Mouse (Mus musculus) gastrocnemius, postnatal 4 days (tissue): ENCODE measurements around the gene Cap2. TPM values are rescaled to one million over a fixed set of nuclear protein-coding genes. Genes with fewer than 3 reads are reported as not detected.

Source experiments
- DNase-seq, 2 experiments: peaks; one replicate each; pipeline ENCODE4 v3.0.0; 2021 to 2022; ENCODE audit warnings: low spot score in 2 of 2, mixed read lengths in 2 of 2
- total RNA-seq, 2 experiments: library from RNA; stranded (reverse); gene quantifications; 2 replicates each; pipeline ENCODE4 v1.2.3; 2021

Cap2 gene
- total RNA-seq, 2 experiments from 2014 or later = 189 to 215 TPM

- no peak for DNase-seq
Measured at GRCm38 (mm10) chr13:46554736-46555135, 53.1 kb downstream of the Cap2 start.

DNA sequence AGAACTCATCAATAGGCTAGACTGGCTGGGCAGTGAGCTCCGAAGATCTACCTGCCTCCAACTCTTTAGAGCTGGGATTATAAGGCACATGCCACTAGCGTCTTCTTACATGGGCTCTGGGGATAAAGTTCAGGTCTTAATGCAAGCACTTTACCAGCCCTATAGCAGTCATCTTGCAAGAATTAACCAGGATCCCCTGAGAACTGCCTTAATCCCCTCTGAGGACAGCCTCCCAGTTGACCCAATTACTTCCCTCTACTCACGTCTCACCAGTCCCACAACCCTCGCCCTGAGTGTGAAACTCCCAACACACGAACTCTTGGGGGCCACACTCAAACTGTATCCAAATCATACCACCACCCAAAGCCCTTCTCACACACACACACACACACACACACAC is 64.3 kb downstream of the Cap2 start:
- no peak for DNase-seq

- no peak for DNase-seq
Measured at GRCm38 (mm10) chr13:46569469-46569868, 67.8 kb downstream of the Cap2 start.

- DNase-seq = no peak
Measured at GRCm38 (mm10) chr13:46571141-46571592, 69.5 kb downstream of the Cap2 start.

DNA sequence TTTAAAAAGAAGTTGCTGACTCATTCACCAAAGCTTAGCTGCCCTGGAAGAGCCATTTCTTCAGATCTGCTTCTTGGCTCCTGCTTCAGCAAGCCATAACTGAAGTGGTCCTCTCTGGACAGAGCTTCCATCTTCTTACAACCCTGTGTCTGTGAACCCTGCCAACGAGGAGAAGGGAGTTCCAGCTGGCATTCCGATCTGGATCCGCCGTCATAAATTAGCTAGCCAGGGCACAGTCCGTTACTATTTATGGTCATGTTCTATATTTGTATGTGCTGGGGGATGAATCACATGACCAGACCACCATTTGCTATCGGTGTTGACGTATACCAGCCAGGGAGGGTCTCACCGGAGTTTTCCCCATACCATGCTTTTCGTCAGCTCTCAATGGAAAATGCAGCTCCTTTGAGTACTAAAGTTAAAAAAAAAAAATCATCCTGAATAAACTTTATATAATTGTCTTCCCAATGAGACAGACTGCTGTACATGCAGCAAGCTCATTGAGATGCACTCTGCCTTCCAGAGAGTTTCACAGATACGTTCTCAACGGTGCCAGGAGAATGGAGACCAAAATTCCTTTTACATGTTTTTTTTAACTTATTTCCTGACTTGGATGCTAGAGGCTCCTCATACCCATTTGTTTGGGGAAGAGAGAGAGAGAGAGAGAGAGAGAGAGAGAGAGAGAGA is 70.5 kb downstream of the Cap2 start:
- peak; percentile 25 to 50 for DNase-seq

DNA sequence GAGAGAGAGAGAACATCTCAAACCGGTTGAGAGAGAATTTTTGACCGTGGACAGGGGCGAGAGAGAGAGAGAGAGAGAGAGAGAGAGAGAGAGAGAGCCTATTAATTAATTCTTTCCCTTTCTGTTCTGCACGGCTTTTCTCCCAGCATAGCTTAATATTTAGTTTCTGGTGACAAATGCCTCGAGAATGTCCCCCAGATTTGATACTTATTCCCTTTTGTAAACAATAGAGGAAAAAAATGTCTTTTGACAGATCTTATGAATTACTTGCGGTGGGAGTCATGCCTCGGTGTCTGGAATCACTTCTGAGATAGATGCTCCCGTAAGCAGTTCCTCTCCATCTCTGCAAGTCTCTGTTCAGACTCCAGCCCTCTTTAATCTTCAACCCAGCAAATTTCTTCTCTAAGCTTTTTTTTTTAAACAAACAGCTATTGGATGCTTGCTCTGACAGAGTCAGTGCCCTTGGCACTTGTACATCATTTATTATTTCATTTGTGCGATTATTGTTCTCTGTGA is 71.1 kb downstream of the Cap2 start:
- DNase-seq = no peak

GRCm38 (mm10) chr13:46574201-46574600 is 72.6 kb downstream of the Cap2 start:
- DNase-seq = no peak

DNA sequence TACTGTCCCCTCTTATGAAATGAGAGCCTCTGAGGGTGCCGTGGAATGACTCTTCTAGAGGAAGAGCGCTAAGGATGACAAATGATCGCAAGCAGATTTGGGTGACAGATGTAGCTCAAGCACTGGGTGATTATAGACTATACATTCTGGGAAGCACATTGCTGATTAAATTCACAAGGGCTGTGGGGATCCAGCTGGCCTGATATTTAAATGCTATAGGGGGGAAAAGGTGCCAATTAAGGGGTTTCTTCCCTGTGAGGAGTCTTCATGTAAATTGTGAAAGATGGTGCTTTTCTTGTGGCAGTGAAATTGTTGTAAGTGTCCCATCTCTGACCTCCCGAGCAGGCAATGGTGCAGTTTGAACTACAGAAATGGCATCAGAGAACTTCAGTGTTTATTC is 73.1 kb downstream of the Cap2 start:
- DNase-seq = no peak

- DNase-seq = no peak
Measured at GRCm38 (mm10) chr13:46584860-46585259, 83.2 kb downstream of the Cap2 start.

DNA sequence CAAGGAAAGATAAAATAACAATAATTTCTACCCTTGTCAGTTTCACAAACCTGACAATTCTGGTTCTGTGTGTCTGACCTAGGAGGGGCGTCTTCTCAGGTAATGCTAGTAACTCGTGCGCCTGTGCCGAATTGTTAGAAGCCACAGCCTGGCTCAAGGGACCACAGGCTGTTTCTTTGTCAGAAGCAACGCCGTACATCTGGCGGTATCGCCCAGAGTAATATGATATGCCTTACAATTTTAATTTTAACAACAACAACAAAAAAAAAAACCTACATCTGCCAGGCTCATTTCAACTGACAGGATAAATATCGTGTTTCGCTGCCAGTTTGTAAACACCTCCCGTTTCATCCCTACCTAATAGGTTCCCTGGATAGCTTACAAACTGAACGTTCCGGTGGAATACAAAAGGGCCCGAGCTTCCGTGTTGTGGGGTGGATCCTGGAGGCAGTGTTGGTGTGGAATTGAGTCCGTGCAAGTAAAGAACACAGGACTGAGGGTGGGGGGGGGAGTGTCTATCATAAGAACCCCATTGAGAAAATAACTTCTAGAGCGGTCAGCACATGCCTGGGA is 86.2 kb downstream of the Cap2 start:
- no peak for DNase-seq

DNA sequence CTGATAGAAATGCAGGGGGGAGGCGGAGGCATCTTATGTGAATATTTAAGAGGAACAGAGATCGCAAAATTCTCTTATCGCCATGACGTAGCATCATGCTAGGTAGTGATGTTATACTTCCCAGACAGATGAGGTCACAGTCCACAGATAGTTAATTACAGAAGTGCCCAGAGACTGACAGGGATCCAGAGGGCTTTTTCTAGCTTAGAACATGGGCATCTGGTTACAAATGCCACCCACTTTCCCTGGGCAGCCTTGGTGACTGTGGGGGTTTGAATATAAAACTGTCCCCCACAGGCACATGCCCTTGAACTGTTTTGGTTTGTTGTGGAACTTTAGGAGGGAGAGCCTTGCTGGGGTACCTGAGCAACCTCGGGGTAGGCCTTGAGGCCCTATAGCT is 87.0 kb downstream of the Cap2 start:
- no peak for DNase-seq

GRCm38 (mm10) chr13:46590885-46591284 is 89.2 kb downstream of the Cap2 start:
- no peak for DNase-seq

DNA sequence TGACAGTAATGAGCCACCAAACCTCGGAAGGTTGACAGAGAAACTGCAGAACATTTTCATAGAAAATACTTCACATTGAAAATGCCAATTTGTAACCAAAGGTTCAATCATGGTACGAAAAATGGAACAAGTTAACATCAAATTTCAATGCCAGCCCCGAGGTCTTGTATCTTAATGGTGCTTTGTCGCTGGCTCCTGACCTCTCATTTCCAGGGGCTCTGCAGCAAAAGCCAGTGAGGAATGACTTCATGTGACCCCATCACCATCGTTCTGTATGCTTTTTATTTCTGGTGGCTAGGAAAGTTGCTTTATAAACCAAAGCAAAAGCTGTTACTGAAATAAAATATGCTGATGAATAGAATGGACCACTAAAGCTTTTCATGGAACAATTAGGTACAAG is 99.0 kb downstream of the Cap2 start:
- no peak for DNase-seq

- DNase-seq = no peak
Measured at GRCm38 (mm10) chr13:46601386-46601785, 99.7 kb downstream of the Cap2 start.

DNA sequence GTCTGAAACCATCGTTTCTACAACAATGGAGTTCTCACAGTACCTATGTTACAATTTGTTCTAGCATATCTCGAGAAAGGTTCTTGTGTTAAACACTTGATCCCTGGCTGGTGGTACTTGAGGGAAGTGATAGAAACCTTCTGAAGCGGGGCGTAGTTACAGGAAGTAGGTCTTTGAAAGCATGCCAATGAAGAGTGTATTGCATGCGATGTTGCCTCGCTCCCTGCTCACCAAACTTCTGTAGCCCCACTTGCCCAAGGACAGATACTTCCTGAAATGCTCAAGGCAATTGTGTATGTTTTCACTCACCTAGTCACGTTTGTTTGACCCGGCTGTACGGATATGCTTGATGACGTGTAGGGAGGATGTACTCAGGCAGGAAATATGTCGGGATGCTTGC is 101.0 kb downstream of the Cap2 start:
- DNase-seq = no peak

DNA sequence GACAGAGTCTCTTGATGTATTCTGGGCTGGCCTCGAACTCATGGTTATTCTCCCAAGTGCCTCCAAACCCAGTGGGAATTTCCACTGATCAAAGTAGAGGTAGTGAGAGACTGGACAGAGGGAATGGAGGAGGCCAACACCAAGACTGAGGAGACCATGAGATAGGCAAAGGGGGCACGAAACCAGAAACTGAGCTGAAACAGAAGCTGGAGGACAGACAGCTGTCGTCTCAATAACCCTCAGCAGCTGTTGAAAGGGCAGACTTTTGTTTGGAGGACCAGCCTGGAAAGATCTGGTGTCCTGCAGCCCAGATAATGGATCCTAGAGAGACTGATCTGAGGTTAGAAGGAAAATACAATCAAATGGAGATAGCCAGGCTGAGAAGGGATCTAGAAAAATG is 109.4 kb downstream of the Cap2 start:
- DNase-seq = no peak

GRCm38 (mm10) chr13:46613694-46614272 is 112.1 kb downstream of the Cap2 start:
- DNase-seq = no peak

DNA sequence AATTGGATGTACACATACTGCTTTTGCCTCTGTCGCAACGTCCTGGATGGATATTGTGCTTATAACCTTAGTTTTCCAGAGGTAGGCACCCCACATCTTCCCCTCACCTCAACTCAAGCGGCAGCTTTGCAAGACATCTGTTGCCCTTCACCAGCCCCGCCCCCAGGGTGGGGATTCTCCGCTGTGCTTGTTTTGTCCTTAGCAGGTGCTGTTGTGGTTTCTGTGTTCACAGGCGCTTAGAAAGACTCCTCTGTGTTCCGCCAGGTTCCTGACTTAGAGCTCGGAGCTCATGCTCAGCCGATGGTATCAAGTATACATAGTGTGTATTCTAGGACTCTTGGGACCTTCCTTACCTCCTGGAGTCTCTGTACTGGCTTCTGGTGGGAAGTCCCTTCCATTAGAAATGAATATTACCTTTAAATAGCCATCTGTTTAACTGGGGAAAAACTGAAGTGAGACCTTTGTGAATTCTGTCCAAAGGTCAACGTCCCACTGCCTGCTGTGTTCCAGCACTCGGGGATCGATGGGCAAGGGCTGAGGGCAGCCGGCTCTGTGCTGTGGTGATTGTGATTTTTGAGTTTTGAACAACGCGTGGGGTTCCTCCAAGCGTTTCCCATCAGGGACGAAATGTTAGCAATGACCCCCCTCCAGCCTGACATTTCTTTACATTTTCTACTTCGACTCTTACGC is 115.2 kb downstream of the Cap2 start:
- DNase-seq = no peak

GRCm38 (mm10) chr13:46619633-46620032 is 118.0 kb downstream of the Cap2 start:
- DNase-seq = peak in 1 of 2 experiments; percentile 56

DNA sequence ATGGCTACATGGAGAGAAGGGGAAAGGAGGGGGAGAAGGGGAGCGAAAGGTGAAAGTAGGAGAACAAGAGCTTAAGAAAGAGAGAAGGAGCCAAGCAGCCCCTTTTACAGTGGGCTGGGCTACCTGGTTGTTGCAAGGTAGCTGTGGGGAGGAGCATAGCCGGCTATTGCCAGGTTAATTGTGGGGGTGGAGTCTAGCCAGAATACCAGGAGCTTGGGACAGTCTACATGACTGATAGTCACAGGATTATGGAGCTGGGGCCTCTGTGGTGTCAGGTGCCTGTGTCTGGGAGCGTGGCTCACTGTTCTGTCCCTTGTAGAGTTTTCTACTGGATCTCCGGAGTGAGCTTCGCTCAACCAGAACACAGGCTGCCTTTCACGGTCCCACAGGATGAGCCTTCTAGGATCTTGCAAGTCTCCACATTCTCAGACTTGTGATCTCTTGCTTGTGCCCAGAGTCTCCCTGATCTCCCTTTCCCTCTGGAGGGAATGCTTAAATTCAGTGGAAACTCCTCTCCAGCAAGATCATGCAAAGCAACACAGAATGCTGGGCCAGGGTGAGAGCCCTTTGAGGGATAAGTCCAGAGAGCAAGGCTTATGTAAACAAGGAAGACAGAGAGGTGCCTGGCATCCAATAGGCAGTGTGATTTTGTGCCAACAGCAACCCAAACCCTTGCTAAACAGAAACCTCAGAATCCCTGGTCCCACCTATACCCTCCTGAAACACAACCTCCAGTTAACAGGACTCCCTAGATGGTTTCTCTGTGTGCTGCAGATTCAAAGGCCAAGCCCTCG is 119.5 kb downstream of the Cap2 start:
- DNase-seq = no peak

DNA sequence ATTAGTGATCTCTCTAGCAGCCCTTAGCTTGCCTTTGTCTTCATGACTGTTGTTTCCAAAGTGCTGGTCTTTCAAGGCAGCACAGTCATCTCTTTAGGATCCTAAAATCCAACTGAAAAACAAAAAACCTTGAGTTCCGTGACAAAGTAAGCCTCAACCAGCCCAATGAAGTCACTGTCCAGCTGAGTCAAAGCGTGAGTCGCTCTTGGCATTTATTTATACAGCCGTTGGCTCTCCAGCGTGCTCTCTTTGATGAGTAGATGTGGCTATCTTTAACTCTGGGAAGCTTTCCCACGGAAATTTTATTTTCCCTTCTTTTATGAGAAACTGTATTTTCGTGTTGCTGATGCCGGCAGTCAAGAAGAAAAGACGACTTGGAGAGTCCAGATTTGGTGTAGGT is 125.0 kb downstream of the Cap2 start:
- DNase-seq = no peak
